Mouse (Mus musculus): ENCODE data around the gene Usp21.

The Usp21 gene

DNA sequence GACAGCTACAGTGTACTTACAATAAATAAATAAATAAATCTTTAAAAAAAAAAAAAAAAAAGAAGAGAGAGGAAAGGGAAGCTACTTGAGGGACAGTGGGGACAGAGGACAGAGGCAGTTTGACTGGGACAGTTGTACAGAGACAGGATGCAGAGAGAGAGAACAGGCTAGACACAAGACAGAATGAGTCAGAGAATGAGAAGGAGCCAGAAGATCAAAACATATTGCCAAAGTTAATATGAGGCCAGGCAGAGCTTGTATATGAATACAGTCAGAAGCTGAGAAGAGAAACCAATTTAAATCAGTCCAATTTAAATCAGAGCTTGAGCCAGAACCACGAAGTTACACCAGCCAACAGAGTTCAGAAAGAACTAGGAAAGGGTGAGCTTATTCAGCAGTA is 19.4 kb downstream of the Usp21 start:
- DNase-seq (ENCODE audit: low spot score in 2 of 2): no peak

DNA sequence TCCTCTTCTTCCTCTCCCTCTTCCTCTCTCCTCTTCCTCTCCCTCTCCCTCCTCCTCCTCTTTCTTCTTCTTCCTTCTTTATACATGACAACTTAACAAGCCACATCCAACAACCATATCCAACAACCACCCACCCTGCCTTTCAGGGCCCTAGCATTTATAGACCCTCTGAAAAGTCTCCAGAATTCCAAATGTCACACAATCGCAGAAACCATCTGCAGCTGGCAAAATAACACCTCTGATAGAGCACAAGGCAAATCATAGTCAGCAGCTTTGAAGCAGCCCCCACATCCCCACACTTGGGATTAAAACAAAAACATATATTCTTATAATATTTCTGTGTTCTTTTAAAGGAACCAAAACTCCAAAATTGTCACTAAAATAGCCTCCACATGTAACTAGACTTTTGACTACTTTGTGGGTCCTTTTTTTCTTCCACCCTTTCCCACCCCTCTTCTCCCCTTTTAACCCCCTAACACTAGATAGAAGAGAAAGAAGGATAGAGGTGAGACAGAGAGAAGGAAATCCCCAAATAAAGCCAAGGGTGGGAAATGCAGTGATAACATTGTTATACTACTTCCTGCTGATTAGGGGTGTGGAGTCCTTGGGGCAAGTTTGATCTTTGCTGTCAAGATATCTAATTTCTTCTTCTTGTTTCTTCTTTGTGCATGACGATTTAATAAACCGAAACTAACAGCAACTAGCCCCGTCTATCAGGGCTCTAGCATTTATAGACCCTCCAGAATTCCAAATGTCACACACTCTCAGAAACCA is 21.6 kb downstream of the Usp21 start:
- DNase-seq (ENCODE audit: low spot score in 2 of 2): peak in 1 of 2 experiments; percentile 71

DNA sequence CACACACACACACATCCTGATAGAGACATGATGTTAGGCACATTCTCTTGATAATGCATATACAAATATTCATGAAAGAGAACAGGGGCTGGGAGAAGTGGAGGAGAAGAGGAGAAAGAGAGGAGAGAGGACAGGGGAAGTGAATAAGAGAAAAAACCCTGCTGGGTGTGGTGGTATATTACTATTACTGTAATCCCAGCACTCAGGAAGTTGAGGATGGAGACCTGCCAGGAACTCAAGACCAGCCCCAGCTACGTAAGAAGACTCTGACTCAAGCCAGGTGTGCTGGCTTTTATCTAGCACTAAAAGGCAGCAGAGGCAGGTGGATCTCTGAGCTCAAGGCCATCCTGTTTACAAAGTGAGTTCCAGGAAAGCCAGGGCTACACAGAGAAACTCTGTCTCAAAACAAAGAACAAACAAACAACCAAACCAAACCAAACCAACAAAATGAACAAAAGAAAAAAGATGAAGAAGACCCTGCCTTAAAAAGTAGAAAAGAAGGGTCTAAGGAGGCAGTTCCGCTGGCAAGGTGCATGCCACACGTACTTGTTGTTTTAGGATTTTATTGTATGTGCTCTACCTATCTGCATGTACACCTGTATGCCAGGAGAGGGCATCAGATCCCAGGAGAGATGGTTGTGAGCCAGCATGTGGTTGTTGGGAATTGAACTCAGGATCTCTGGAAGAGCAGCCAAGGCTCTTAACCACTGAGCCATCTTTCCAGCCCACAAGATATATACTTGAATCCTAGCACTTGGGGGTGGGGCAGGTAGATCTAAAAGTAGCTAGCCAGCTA is 23.9 kb downstream of the Usp21 start:
- DNase-seq (ENCODE audit: low spot score in 2 of 2): no peak

DNA sequence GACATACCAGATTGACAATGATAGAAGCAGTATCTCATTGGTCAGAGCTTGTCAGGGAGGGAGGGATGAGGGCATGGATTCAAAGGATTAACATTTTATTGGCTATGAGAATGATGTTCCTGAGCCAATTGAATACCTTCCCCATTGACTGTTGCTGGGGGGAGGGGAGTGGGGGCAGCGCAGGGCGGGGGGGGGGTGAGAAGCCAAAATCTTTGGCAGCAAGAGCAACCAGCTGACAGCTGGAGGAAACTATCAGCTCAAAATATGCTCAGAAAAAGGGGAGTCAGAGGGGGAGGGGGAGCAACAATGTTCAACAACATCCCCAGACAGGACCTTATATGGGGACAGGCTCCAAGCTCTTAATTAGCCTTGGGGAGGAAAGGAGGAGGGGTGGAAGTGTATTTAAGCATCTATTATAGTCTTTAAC is 24.6 kb downstream of the Usp21 start:
- peak in 1 of 2 experiments; percentile 54 for DNase-seq (ENCODE audit: low spot score in 2 of 2)

DNA sequence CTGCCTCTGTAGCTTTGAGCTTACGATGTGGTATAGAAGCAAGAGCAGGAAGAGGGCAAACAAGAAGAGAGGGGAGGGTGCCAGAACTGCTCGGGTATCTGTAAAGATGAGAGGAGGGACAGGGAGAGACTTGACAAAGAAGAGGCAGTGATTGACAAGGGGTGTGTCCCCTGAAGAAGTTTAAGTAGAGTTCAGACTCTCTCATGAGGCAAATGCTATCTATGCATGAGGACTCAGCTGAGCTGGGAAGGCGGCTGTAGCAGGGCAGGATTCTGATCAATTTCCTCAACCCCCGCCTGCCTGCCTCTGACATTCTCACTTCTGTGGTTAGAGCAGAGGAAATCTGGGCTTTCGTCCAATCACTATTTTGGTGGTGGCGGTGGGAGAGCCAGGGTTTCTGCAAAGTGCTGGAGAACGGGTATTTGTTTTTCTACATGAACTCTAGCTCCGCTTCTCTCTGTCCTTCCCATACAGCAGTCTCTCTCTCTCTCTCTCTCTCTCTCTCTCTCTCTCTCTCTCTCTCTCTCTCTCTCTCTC is 25.1 kb downstream of the Usp21 start:
- DNase-seq (ENCODE audit: low spot score in 2 of 2): peak; percentile 85 to 92

DNA sequence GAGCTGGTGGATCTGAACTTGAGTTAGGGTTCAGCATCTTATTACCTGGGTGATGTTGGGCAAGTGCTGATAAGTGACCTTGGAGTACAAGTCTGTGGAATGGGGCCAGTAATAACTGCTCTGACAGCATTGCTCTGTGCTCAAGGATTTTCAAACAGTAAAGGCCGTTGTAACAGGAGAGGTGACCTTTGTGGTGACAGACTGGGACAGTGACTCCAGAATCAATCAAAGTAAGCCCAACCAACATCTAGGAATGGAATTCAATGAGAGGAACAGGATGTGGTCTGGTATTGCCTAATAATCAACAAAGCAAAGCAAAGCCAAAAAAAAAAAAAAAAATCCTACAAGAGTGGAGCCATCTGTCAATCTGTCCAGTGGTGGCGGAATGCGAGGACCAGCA is 27.5 kb downstream of the Usp21 start:
- DNase-seq (ENCODE audit: low spot score in 2 of 2): no peak

DNA sequence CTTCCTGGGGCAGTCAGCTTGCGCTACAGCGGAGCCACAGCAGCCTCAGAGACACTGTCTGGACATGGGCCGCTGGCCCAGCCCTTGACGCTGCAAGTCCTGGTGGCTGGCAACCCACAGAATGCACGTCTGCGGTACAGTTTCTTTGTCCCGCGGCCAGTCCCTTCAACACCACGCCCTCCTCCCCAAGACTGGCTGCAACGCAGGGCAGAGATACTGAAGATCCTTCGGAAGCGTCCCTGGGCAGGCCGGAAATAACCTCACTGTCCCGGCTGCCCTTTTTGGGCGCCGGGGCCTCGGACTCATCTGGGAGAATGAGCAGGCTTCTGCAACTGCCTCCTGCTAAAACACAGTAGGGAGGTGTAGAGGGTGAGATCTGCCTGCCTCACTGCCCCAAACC is 28.9 kb downstream of the Usp21 start:
- no peak for DNase-seq (ENCODE audit: low spot score in 2 of 2)

DNA sequence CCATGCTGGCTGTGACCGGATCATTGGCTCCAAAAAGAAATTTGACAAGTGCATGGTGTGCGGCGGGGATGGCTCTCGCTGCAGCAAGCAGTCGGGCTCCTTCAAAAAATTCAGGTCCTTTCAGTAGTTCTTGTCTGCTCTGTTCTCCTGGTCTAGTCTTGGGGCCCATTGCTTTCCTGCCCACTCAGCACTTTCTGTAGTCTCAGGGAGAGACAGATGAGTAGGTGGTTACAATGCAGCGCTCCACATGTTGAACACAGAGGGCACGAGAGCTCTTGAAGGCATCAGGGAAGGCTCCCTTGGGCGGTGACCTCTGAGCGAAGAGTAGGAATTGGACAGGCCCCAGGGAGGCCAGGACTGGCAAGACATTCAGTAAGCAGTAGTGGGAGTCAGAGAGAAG is 30.0 kb downstream of the Usp21 start:
- no peak for DNase-seq (ENCODE audit: low spot score in 2 of 2)

DNA sequence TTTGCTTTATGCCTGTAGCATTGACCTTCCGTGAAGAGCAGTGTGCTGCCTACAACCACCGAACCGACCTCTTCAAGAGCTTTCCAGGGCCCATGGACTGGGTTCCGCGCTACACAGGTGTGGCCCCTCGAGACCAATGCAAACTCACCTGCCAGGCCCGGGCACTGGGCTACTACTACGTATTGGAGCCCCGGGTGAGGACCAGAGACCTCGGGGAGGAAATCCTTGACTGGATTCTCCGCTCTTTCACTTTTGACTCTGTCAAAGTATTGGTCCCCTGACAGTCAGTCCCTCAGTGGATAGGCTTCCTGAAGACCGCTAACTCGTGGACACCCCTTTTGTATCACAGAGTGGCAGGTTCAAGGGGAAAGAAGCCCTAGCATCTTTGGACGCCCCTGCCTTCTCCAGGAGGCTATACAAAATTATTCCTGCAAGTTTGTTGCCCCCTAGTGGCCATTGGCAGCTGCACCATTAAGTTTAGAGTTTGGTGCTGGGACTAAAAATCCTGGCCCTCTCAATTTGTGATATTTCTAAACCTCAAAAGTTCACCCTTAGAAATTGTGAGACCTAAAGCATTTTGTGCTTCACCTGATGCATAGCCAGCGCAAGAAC is 30.7 kb downstream of the Usp21 start:
- peak; percentile 61 to 69 for DNase-seq (ENCODE audit: low spot score in 2 of 2)

DNA sequence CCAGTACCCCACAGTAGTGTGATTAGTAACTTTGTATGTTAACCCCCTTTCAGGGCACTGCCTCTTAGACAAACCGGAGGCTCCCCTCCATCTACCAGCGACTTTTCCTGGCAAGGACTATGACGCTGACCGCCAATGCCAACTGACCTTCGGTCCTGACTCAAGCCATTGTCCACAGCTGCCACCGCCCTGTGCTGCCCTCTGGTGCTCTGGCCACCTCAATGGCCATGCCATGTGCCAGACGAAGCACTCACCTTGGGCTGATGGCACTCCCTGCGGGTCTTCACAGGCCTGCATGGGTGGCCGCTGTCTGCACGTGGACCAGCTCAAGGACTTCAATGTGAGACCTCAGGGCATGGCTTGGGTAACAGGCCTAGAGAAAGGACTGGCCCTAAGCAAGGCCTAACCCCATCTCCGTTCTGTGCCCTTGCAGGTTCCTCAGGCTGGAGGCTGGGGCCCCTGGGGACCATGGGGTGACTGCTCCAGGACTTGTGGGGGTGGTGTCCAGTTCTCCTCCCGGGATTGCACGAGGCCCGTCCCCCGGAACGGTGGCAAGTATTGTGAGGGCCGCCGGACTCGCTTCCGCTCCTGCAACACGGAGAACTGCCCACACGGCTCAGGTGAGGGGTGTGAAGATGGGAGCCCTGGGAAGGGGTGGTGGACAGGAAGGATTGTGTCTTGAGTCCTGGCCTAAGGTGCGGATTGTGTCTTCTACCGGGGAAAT is 31.5 kb downstream of the Usp21 start:
- DNase-seq (ENCODE audit: low spot score in 2 of 2): no peak

DNA sequence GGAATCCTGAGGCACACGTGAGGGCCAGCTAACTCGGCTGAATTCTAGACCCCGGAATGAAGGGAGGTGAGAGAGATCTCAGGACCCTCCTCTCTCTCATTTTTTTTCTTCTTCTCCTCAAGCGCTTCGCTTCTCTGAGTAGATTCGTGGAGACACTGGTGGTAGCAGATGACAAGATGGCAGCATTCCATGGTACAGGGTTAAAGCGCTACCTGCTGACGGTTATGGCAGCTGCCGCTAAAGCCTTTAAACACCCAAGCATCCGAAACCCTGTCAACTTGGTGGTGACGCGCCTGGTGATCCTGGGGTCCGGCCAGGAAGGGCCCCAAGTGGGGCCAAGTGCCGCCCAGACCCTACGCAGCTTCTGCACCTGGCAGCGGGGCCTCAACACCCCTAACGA is 35.4 kb downstream of the Usp21 start:
- no peak for DNase-seq (ENCODE audit: low spot score in 2 of 2)

DNA sequence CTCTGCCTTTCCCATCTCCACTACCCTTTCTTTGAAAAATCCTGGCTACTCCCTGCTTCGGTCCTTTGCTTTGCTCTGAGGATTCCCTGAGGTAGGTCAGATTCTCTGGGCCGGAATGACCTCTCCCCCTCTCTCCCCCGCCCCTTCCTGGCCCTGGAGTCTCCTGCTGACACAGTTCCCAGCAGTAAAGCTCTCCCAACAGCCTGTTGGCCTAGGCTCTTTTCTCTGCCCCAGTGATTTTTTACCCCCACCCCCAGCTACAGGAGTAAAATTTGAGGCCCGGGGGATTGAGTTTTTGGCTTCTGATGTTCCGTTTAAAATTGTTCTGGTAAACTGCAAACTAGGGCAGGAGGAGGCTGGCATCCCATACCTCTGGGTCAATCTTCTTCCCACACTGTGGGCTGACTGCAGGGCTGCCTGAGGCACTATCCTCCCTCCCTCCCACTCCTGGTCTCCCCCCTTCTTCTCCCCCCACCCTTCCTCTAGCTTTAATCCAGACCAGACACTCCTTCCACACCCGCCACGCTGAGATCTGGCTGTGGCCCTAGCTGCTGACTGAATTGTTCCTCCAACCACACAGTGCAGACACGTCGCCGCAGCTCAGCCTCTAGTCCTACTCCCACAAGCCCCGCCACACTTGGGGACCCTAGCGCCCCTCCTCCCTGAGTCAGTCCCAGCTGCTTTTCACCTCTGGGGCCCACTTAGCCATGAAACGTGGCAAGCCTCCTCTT is 36.0 kb downstream of the Usp21 start:
- no peak for DNase-seq (ENCODE audit: low spot score in 2 of 2)

DNA sequence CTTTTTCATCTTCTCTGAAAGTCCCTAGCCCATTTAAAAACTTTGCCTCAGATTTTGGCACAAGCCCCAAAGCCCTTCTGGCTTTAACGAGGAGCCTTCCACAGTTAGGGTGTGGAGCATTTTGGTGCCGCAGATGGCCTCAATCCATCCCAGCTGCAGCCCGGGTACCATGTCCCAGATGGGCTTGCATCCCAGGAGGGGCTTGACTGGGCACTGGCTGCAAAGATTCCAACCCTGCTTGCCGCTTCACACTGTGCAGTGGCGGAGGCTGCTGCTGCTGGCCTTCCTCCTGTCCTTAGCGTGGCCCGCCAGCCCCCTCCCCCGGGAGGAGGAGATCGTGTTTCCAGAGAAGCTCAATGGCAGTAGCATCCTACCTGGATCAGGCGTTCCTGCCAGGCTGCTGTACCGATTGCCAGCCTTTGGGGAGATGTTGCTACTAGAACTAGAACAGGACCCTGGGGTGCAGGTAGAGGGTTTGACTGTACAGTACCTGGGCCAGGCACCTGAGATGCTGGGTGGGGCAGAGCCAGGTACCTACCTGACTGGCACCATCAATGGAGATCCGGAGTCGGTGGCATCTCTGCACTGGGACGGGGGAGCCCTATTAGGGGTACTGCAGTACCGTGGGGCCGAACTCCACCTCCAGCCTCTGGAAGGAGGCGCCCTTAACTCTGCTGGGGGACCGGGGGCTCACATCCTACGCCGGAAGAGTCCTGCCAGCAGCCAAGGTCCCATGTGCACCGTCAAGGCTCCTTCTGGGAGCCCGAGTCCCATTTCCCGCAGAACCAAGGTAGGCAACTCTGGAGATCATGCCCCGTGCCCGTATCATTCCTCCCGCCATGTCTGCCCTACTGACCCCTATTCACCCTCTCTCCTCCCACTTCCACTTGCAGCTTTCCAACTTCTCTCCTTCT is 36.9 kb downstream of the Usp21 start, which contains the start of gene Ndufs2:
Gene Ndufs2 (minus strand): TSS at position 709 of the 914 bp plus-strand sequence.
- DNase-seq (ENCODE audit: low spot score in 2 of 2): no peak

DNA sequence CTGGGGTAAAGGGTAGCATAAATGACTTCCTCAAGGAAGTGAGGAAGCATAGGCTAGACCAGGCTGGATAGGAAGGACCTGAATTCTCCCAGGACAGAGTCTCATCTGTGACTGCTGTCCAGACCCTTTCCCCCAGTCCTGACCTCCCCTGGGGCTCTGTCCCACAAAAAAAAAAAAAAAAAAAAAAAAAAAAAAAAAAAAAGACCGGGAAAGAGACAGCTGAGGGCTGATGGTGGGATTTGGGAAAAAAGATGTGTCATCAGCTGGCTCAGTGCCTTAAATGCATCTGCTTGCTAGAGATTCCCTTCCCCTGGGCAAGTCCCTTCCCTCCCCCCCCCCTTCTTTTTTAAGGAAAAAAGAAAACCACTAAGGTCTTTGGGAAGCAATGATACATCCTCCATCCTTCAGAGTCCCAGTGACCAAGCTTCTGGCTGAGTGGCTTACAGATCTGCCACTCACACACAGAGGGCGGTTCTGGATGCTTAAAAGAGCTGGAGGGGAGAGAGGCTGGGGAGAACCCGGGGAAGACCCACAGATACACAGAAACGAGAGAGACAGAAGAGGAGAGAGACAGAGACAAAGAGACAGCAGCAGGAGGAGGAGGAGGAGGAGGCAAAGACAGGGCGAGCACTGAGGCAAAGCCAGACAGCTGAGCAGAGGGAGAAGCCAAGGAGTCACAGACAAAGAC is 37.7 kb downstream of the Usp21 start, which contains the start of gene Adamts4:
Gene Adamts4 (plus strand): TSS at position 509 of the 688 bp plus-strand sequence.
- peak in 1 of 2 experiments; percentile 61 for DNase-seq (ENCODE audit: low spot score in 2 of 2)

DNA sequence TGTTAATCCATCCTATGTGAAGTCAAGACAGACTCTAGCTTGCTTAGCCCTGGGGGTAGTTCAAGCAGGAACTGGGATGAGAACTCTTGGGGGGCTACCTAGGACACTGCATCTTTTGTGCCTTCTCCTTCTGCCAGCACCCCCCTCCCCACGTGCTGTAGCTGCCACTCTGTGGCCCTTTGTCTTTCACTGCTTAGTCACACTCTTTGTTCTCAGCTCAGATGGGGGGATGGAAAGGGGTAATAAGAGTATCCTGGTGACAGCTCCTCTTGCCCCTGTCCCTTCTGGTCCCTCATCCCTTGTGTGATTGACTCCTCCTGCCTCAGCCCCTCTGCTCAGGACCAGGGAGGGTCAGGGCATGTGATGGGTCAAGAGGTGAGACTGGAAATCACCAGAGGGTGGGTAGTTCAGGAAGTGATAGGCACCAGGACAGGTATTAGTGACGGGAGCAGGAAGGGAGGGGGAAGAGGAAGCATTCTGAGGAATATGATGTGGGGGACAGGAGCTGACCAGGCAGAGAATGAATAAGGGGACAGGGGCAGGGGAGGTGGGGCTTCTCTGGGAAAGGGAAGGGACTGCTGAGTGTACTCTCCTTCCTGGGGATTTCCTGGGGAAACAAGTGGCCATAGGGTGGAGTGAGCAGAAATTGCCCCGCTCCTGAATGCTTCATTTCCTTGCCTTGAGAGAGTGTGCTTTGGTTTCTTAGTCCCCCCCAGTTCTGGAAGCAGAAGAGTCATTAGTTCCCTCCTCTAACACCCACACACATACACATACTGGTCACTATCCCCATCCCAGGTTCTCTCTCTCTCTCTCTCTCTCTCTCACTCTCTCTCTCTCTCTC is 39.2 kb downstream of the Usp21 start:
- no peak for DNase-seq (ENCODE audit: low spot score in 2 of 2)

DNA sequence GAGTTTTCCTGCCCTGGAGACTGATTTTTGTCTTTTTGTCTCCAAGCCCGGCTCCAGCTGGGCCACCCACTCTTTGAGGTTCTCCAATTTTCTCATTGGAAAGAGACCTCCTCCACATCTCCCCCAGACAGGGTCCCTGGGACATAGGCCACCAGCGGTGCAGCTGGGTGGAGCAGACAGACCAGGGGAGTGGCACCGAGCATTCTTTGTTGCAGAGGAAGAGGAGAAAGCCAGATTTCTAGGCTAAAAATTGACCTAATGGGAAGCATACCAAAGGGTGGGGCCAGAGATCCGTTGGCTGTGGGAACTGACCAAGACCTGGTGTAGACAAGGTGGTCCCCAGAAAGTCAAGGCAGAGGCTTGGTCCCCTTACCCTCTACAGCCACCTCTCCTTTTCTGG is 39.9 kb downstream of the Usp21 start:
- DNase-seq (ENCODE audit: low spot score in 2 of 2): no peak

DNA sequence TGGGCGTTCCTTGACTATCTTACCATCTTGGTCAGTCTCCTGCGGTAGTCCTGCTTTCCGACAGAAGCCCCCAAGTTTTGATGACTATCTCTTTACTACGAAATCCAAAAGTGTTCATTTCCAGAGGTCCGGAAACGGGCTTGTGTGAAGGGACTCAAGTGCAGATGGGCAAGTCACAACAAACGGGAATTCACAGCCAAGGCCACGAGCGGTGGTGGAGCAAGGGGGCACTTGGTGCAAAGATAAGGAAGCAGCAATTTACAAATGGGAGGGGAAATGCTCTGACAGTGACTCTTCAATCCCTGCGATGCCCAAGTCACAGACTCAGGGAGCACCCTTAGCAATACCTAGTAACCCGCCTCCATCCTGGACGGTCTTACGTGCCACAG is 40.3 kb downstream of the Usp21 start:
- DNase-seq (ENCODE audit: low spot score in 2 of 2): no peak

All from frontal cortex, postnatal 36 days (tissue).